Mouse (Mus musculus): Measurements from ENCODE around the gene 1700028K03Rik.

The 1700028K03Rik gene

DNA sequence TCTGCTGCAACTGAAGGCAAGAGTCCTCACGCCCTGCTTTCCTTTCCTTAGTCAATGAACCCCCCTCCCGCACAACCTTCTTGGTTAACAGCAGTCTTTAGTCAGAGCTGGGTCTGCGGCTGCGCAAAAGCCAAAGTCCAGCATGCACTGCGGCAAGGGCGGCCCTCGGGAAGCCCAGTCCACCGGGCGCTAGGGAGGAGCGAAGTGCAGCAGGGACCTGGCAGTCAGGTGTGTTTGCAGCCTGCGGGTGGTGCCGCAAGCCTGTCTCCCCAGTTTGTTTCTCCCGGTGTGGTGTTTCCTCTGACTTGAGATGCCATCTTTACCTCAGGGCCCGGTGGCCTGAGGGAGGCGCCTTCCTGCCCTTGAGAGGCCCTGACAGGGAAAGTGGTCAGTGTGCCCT lies at the start of gene 1700028K03Rik:
Gene 1700028K03Rik (plus strand): TSS at position 129 of the 400 bp plus-strand sequence.
- no peak for DNase-seq

GRCm38 (mm10) chr5:107488996-107489395 lies 45.5 kb upstream of the 1700028K03Rik start:
- DNase-seq = no peak

- no peak for DNase-seq
Measured at GRCm38 (mm10) chr5:107491036-107491435, 43.5 kb upstream of the 1700028K03Rik start.

DNA sequence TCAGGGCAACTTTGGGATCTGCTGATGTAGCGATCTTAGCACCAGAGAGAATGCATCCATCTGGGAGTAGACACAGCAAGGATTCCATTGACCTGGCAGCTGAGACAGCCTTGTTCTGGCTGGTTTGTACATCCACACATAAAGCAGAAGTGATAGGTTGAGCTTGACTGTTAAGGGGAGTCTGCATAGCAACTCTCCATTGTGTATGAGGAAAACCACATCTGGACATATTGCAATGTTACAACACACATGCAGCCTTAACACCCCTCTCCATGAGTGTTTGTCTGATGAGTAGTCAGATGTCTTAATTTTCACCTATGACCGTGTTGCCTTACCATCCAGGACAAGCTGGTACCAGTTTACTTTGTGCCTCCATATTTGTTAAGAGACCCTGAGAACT lies 42.0 kb upstream of the 1700028K03Rik start:
- DNase-seq = no peak

- DNase-seq = no peak
Measured at GRCm38 (mm10) chr5:107494759-107495158, 39.8 kb upstream of the 1700028K03Rik start.

DNA sequence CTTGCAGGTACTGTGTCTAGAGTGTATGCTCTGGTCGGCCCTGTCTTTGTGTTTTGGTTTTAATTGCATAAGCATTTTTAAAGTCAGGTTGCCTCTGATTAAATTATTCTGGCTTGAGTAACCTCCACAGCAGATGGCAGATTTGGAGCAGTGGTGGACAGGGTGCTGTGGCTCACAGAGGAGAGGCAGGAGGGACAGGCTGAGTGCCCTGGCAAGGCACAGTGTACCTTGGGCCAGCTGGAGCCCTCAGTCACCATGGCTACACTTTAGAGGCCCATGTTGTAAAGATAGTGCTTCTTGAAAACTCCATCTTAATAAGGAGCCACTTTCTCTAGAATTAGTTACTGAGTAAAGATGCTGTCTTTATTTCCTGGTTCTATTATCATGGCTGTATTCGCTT lies 38.5 kb upstream of the 1700028K03Rik start:
- DNase-seq = no peak

GRCm38 (mm10) chr5:107497519-107498501 lies 36.7 kb upstream of the 1700028K03Rik start:
- DNase-seq = no peak

DNA sequence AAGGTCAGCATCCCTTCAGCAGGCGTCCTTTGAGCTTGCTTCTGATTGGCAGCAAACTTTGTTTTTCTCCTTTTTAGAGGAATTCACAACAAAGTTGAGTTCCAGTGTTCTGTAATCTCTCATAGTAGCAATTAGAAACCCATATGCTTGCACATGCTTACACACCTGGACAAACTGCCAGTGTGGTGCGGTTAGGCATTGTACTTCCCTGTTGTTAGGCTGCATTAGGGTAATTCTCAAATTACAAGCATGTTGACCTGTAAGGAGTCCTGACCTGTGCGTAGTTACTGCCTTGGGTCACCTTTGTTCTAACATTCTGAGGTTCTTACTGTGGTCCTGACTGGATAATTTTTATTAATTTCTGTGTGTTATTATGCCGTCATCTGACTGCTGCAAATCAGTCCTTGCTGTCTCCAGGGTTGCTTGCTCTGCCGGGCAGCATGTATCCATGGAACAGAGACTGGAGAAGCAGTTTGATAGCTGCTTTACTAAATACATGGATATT lies 35.7 kb upstream of the 1700028K03Rik start:
- DNase-seq = no peak

DNA sequence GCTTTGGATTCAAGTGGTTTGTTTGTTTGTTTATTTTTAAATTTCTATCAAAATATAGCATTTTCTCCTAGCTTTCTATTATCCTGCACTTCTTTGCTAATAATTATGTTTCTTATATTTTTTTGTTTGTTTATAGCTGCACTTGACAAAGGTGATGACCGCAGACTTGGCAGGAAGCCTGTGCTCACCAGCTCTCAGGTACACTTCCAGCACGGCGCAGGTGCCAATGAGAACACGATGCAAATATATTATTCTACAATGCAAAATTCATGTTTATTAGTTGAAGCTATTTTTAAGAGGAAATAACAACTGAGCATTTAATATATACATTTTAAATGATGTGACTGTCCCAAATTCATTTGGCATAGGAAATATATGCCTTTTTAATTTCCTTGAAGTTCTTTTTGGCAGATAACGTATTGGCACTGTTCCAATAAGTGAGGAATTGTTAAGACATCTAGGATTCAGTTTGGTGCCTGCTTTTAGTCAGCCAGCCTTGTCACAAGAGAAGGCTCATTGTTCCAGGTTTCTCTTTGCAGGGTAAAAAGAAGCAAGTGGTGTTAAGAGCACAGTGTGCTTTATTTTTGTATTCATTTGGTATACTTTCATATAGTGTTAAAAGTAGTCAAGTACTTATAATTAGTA lies 34.5 kb upstream of the 1700028K03Rik start:
- DNase-seq = no peak

- DNase-seq = no peak
Measured at GRCm38 (mm10) chr5:107500741-107501140, 33.8 kb upstream of the 1700028K03Rik start.

DNA sequence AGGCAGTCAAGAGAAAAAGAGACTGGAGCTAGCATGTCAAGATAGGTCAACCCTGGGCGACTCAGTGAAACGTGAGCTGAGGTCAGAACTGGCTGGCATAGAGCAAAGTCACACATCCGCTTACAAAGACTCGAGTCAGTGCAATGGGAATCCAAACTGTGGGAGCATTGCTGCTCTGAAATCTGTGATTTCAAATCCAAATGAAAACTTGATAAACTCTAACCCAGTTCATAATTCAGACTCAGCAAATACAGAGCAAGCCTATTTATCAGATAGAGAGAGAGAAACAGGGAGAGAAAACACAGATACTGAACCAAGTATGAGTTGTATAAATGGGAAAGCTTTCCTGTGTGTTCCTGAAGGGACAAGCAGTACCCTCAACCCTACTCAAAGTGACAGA lies 27.2 kb upstream of the 1700028K03Rik start, which contains the start of gene Gm42669:
Gene Gm42669 (plus strand): TSS at position 301 of the 400 bp plus-strand sequence.
- DNase-seq = no peak

- DNase-seq = no peak
Measured at GRCm38 (mm10) chr5:107510503-107510902, 24.0 kb upstream of the 1700028K03Rik start.

GRCm38 (mm10) chr5:107511326-107511725 lies 23.2 kb upstream of the 1700028K03Rik start:
- DNase-seq = no peak

- DNase-seq = peak; percentile 68 to 72
Measured at GRCm38 (mm10) chr5:107513583-107513982, 20.9 kb upstream of the 1700028K03Rik start.

DNA sequence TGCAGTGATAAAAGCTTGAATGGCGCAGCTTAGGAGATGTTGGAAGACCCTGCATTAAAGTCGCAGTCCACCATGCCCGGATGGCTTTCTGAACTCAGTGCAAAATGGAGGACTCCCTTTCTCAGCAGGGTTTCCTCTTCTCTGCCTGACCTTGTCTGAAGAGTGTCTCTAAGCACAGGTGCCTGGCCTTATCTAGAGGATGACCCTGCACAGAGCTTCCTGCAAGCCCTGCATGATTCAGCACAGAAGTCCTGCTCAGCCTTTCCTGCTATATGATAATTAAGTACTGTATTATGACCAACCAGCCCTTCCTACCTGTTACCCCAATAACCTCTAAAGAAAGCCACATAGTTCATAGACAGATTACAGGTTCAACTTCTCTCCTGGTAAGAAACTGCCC lies 19.1 kb upstream of the 1700028K03Rik start:
- no peak for DNase-seq

DNA sequence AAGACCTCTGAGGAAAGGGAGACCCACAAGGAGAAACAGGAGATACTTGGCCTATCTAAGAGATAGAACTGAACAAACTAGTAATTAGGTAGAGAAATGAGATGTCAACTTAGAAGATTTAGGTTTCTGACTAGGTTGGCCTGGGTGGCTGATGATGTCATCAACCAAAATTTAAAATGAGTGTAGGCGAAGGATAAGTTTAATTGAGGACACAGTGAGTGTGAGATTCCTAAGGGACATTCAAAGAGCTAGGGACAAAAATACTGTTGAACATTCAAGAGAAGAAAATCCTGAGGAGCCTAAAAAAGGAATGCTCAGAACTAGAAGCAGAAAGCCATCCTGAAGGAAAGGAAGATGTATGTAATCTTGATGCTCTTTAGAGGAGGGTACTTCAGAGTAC lies 18.4 kb upstream of the 1700028K03Rik start:
- no peak for DNase-seq

DNA sequence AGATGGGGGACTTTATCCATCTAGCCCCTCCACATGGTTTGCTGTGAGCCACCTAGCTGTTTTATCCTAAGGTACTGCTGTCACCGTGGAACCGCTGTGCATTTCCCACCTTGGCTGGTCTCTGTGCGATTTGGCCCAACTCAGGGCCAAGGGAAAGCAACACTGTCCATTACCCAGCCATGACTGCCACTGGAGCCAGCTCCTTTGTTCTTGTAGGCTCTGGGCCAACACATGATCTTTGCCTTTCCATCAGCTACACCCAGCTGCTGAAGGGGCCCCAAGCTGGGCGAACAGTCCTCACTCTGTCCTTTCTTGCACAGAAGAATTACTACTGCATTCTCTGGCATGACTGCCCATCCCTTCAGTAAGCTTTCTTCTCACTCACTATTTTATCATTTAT lies 15.9 kb upstream of the 1700028K03Rik start:
- no peak for DNase-seq

DNA sequence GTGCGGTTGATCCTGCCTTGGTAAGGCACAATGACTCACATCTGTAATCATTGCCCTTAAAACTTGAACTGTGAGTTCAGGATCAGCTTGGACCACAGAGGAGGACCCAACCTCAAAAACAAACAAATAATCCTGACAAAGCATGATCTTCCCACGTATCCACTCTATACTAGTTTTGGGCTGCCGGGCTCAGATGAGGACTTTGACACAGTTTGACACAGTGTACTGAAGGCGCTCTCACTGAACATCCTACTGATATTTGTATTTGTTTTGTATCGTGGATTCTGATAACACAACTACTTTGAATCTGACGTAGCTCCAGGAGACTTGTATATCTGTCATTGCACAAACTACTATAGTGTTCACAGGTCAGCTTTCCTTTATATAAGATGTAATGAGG lies 13.1 kb upstream of the 1700028K03Rik start:
- no peak for DNase-seq

DNA sequence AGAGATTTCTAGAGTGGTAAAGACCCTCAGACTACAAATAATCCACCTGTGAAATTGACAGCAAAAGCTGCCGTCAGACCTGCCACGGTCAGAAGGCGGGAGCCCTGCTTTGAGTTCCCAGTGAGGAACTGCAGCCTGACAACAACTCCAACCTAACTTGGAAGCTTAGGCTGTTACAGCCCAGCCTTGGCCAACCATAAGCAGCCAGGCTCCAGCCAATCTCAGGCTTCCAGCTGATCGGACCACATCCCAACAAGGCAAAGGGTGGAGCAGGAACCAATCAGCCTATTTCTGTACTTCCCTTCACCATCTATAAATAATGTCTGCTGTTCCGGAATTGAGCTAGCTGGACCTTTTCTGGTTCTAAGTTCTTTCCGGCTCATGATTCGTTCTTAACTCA lies 12.6 kb upstream of the 1700028K03Rik start:
- DNase-seq = peak; percentile 26 to 53

- DNase-seq = no peak
Measured at GRCm38 (mm10) chr5:107524281-107524680, 10.2 kb upstream of the 1700028K03Rik start.

GRCm38 (mm10) chr5:107528856-107529255 lies 5.7 kb upstream of the 1700028K03Rik start:
- no peak for DNase-seq

GRCm38 (mm10) chr5:107533590-107533989 lies 919 bp upstream of the 1700028K03Rik start:
- no peak for DNase-seq

DNA sequence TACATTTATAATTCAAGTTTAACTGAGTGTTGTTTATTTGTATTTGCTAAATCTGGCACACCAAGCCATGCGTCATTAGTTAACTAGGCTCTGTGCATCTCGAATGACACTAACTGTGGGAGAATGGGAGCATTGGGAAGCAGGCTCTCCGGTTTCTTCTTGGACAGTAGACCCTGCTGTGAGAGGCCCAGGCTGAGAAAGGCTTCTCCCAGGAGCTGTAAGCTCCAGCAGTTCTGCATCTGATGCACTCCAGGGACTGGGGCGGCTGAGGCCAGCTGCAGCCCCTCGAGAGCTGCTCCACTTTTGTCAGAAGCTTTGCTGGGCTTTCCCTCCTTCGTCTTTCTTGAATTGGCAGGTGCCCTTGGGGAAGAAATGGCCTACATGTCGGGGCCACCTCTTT lies 7.2 kb downstream of the 1700028K03Rik start:
- DNase-seq = peak; percentile 10 to 31

GRCm38 (mm10) chr5:107545927-107546326 lies 11.4 kb downstream of the 1700028K03Rik start:
- no peak for DNase-seq

All from kidney, postnatal 4 days (tissue).